Mouse (Mus musculus): ENCODE results near the gene Mrpl27.

DNA sequence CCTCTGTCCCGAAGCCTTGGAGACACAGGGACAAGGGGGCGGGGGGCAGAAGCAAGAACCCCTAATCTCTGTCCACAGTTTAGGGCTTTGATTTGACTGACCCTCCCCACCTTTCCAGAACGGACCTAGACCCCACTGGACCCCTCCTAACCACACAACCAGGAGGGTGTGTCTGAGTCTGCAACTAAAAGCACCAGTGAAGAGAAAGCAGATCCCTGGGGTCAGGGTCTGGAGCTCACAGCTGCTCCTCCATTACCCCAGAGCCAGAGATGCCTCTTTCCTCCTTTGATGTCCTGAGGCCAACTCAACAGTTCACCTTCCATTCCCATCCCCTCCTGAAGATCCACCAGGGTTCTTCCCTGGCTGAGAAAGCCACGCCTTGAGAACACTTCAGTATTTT, 22.7 kb downstream of the Mrpl27 start:
- TF ChIP-seq CTCF (IDR thresholded peaks at IDR 0.05; ENCODE audit: borderline replicate concordance, extremely low read depth, insufficient read depth, insufficient read length) = no peak
- no peak for TF ChIP-seq POLR2A (IDR thresholded peaks at IDR 0.05; ENCODE audit: borderline replicate concordance, extremely low read depth, insufficient read depth, insufficient read length, poor library complexity, severe bottlenecking)

Data from brain, embryonic 14.5 days (tissue).